Mouse (Mus musculus) midbrain, embryonic 13.5 days (tissue): Measurements from ENCODE around the gene Casc3. TPM values are rescaled to one million over a fixed set of nuclear protein-coding genes. Genes with fewer than 3 reads are reported as not detected.

Source experiments
- ATAC-seq: fragments of 200-750 bp; cut with Nextera tagmentation; 2 replicates; pipeline ENCODE4 v1.8.0; 2017; ENCODE audit warnings: mild to moderate bottlenecking, moderate TSS enrichment, moderate library complexity
- H3K27ac ChIP-seq: fragments of 300-500 bp; sonication (generic); 2 replicates; pipeline ENCODE4 v1.5.1; 2015; ENCODE audit warnings: inconsistent platforms, mild to moderate bottlenecking, moderate library complexity
- H3K27me3 ChIP-seq: fragments of 300-500 bp; sonication (generic); 2 replicates; pipeline ENCODE4 v1.6.1; 2015; ENCODE audit warnings: mild to moderate bottlenecking, inconsistent platforms
- H3K36me3 ChIP-seq: fragments of 300-500 bp; sonication (generic); 2 replicates; pipeline ENCODE4 v1.6.1; 2015; ENCODE audit warnings: mild to moderate bottlenecking, inconsistent platforms
- H3K4me1 ChIP-seq: fragments of 300-500 bp; sonication (generic); replicated peaks from 2 replicates; pipeline ENCODE4 v1.6.1; 2015; ENCODE audit warnings: inconsistent platforms
- H3K4me2 ChIP-seq: fragments of 300-500 bp; sonication (generic); replicated peaks from 2 replicates; pipeline ENCODE4 v1.6.1; 2015; ENCODE audit warnings: moderate library complexity, mild to moderate bottlenecking, inconsistent platforms
- H3K4me3 ChIP-seq: fragments of 300-500 bp; sonication (generic); replicated peaks from 2 replicates; pipeline ENCODE4 v1.5.1; 2015; ENCODE audit warnings: mild to moderate bottlenecking, inconsistent platforms
- H3K9ac ChIP-seq: fragments of 300-500 bp; sonication (generic); replicated peaks from 2 replicates; pipeline ENCODE4 v1.6.1; 2015; ENCODE audit warnings: mild to moderate bottlenecking, inconsistent platforms
- H3K9me3 ChIP-seq: fragments of 300-500 bp; sonication (generic); 2 replicates; pipeline ENCODE4 v1.6.1; 2016; ENCODE audit warnings: mild to moderate bottlenecking, inconsistent platforms
- WGBS: fragments of 180-500 bp; shearing (Covaris S2); methylation state at CpG from one replicate; pipeline ENCODE4 v1.1.7; 2015; 5-methylcytosine and 5-hydroxymethylcytosine counted together
- polyA plus RNA-seq: library from polyadenylated mRNA; unstranded; fragments of >200 nt; fragmentation: Nextera tagmentation; extraction: Ambion mirVana; gene quantifications from 2 replicates; pipeline ENCODE4 v1.2.1, GENCODE M21; 2015

Casc3 gene
- polyA plus RNA-seq, 1 experiment from 2014 or later = 57.6 TPM

DNA sequence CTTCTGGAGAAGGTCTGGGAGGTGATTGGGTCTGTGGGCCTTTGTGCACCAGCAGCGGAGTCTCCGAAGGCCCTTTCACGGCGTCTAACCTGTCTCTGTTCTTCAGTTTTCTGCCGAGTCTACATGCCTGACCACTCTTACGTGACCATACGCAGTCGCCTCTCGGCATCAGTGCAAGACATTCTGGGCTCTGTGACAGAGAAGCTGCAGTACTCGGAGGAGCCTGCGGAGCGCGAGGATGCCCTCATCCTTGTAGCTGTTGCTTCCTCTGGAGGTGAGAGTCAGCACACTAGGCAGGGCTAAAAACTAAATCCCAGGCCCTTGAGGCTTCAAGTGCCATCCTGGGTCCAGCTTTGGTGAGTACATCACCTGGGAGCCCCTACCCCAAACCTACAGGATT, 41.3 kb downstream of the Casc3 start:
- no peak overlapping the region for H3K4me2 ChIP-seq
- 0 out of 2 replicates have a peak, but pooled peaks cover 9% of the 10 kb centered on the region for H3K27me3 ChIP-seq
- no peak overlapping the region for H3K4me3 ChIP-seq
- 0 out of 2 replicates have a peak, but pooled peaks cover 5% of the 10 kb centered on the region for H3K36me3 ChIP-seq
- no peak overlapping the region for H3K9ac ChIP-seq
- no peak for ATAC-seq
- H3K9me3 ChIP-seq = no peaks in the 10 kb centered on the region
- H3K27ac ChIP-seq = no peak overlapping the region
- WGBS = 53% methylated on average over 13 of the region's 13 CpGs
- peaks cover 21% of the 10 kb centered on the region for H3K4me1 ChIP-seq

DNA sequence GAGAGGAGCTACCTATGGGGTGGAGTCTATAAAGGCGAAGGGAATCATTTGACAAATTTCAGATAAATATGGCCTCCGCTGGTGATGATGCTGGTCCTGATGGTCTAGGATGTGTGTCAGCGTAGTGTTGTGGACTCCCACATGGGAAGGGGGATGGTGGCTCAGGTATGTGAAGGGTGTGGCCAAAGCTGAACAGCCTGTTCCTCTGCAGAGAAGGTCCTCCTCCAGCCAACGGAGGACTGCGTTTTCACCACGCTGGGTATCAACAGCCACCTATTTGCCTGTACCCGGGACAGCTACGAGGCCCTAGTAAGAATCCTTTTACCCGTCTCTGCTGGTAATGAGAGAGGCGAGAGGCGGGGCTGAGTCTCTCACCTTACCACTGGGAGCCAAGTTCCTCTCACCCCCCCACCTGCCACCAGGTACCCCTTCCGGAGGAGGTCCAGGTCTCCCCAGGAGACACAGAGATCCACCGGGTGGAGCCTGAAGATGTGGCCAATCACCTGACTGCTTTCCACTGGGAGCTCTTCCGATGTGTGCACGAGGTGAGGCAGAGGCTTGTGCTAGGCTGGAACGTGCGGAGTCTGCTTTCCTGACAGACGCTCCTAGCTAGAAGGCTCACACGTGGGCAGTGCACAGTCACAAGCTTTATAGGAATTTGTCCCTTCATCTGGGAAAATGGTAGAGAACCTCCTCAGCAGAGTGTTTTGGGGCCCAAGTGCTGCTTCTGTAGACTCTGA, 42.3 kb downstream of the Casc3 start:
- no peak for ATAC-seq
- H3K4me3 ChIP-seq = no peak overlapping the region
- no peak overlapping the region for H3K4me2 ChIP-seq
- WGBS = 75% methylated on average over 19 of the region's 19 CpGs
- H3K9me3 ChIP-seq = no peaks in the 10 kb centered on the region
- no peak overlapping the region for H3K9ac ChIP-seq
- 0 out of 2 replicates have a peak, but pooled peaks cover 9% of the 10 kb centered on the region for H3K27me3 ChIP-seq
- peaks cover 21% of the 10 kb centered on the region for H3K4me1 ChIP-seq
- no peak overlapping the region for H3K27ac ChIP-seq
- H3K36me3 ChIP-seq = 0 out of 2 replicates have a peak, but pooled peaks cover 6% of the 10 kb centered on the region

DNA sequence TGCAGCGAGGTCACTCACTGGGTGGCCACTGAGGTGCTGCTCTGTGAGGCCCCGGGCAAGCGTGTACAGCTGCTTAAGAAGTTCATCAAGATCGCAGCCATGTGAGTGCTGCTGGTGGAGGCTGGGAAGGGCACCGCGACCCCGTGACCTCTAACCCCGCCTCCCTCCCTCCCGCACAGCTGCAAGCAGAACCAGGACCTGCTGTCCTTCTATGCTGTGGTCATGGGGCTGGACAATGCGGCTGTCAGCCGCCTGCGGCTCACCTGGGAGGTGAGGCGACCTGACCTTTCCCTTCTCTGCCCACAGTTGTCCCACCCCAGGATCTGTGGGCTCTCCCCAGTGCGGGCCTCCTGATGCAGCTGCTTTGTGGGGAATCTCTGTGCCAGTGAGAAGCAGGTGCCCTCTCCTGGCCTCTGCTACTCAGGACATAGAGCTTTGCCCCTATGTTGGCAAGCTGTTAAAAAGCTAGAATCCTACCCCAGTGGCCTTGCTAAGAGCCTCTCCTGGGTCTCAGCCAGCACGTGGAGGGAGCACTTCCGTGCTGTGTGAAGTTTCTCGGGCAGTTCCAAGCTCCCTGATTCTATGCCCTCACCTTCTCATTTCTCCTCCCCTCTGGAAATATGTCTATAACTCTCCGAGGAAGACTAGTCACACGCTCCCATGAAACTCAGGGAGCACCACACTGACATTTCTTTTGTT, 44.6 kb downstream of the Casc3 start:
- Histone ChIP-seq H3K4me1 (peaks cover 21% of the 10 kb centered on the region), H3K4me3 (no peak overlapping the region), H3K36me3 (0 out of 2 replicates have a peak, but pooled peaks cover 6% of the 10 kb centered on the region), H3K9ac (0 out of 2 replicates have a peak overlapping the region, but pooled peaks have one; percentile 32), H3K4me2 (peak overlapping the region; percentile 37; the same call in 1 of the 2 replicates), H3K9me3 (no peaks in the 10 kb centered on the region), H3K27ac (no peak overlapping the region), H3K27me3 (0 out of 2 replicates have a peak, but pooled peaks cover 6% of the 10 kb centered on the region)
- peak; percentile 41; the same call in 1 of the 2 replicates for ATAC-seq
- 10% methylated on average over 19 of the region's 19 CpGs for WGBS

DNA sequence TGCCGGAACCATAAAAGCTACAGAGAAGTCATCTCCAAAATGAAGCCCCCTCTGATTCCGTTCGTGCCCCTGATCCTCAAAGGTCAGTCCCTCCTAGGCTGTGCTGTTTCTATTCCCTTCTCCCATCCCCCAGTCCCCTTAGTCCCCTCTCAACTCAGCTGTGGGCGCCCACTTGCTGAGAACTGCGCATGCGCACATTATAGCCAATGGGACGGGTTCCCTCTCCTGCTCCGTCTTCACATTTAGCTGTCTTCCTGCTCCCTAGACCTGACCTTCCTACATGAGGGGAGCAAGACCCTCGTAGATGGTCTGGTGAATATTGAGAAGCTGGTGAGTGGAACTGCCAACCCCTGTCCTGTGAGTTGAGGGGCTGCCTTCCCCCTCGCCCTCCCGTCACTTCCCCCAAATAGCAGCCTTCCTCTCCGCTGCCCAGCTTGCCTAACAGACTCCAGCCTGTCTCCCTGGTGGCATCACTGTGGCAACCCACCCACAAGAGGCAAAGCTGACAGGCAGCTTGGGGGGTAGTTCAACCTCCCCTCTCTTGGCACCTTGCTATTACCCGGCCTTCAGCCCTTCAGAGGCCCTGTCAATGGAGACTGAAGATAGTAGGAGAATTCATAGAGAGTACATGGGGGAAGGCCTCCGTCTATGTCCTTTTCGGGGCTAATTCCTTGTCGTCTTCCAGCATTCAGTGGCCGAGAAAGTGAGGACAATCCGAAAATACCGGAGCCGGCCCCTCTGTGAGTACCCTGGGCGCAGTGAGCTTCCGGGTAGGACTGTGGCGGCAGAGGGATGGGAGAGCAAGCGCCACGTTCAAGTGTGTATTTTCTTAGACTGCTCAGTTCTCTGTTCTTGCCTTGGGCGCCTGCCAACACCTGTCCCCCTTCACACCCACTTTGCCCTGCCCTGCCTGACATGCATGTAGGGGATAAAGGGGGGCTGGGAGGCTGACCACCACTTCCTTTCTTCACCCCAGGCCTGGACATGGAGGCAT, 45.7 kb downstream of the Casc3 start:
- H3K4me3 ChIP-seq = peak overlapping the region; percentile 14; the same call in 1 of the 2 replicates
- H3K27me3 ChIP-seq = 0 out of 2 replicates have a peak, but pooled peaks cover 6% of the 10 kb centered on the region
- H3K4me2 ChIP-seq = peak overlapping the region; percentile 37
- peak; percentile 74 for ATAC-seq
- H3K9ac ChIP-seq = peak overlapping the region; percentile 54
- WGBS = 65% methylated on average over 26 of the region's 26 CpGs
- 0 out of 2 replicates have a peak, but pooled peaks cover 6% of the 10 kb centered on the region for H3K36me3 ChIP-seq
- peaks cover 21% of the 10 kb centered on the region for H3K4me1 ChIP-seq
- no peak overlapping the region for H3K27ac ChIP-seq
- H3K9me3 ChIP-seq = no peaks in the 10 kb centered on the region

DNA sequence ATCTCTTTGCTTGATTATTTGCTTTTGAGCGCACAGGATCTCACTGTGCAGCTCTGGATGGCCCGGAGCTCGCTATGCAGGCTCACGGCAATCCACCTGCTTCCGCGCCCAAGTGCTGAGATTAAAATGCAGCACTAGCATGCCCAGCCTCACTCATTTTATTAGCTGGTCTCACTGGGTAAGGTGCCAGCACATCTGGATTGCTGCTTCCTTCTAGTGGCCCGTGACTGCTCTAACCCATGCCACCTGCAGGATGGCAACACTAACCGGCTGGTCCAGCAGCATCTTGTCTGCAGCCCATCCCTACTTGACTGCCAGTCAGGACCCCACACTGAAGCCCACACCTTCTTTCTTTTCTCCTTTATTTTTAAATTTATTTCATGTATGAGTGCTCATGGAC, 49.4 kb downstream of the Casc3 start:
- H3K36me3 ChIP-seq = 0 out of 2 replicates have a peak, but pooled peaks cover 2% of the 10 kb centered on the region
- no peak overlapping the region for H3K4me3 ChIP-seq
- WGBS = 95% methylated on average over 8 of the region's 8 CpGs
- peaks cover 19% of the 10 kb centered on the region for H3K4me1 ChIP-seq
- no peak for ATAC-seq
- no peaks in the 10 kb centered on the region for H3K9me3 ChIP-seq
- 0 out of 2 replicates have a peak, but pooled peaks cover 2% of the 10 kb centered on the region for H3K27me3 ChIP-seq
- H3K9ac ChIP-seq = no peak overlapping the region
- H3K27ac ChIP-seq = no peak overlapping the region
- H3K4me2 ChIP-seq = no peak overlapping the region

DNA sequence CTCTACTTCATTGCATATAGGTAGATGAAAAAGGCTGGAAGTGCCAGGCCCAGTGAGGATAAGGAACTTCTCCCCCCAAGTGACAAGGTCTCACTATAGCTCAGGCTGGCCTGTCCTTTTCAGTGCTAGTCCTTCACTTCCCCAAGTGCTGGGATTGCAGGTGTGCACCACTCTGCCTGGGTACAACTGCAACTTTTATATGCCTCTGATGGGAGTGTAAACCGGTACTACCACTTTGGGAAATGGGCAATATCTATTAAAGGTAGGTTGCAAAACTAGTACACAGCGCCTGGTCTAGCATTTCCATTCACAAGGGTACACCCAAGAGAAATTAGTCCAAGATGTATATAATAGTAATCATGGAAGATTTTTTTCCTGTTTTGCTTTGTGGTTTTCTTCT, 50.0 kb downstream of the Casc3 start:
- 90% methylated on average over 2 of the region's 2 CpGs for WGBS
- no peak for ATAC-seq

DNA sequence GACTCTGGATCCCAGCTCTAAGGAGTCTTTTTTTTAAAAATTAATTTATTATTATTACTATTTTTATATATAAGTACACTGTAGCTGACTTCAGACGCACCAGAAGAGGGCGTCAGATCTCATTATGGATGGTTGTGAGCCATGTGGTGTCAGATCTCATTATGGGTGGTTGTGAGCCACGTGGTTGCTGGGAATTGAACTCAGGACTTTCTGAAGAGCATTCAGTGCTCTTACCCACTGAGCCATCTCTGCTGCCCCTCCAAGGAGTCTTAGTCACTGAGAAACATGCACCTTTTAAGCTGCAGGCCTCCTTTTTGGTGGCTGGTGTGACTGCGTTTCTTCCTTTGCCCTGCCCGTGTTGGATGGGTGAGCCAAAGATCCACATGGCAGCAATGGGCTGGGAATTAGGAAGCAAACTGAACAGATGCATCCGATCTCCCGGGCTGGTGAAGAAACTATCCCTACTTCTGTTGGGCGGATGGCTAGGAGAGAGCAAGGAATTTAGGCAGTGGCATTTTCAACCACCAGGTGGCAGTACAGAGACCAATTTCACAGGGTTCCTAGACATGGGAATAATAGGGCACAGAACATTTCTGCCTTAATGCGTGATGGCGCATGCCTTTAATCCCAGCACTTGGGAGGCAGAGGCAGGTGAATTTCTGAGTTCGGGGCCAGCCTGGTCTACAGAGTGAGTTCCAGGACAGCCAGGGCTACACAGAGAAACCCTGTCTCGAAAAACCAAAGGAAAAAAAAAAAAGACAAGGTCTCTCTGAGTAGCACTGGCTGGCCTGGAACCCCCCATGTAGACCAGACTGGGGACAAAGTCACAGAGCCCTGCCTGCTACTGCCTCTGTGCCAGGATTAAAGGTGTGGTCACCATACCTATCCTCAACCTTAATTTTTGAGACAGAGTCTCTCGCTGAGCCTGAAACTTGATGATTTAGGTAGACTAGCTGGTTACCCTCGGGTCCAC, 54.3 kb downstream of the Casc3 start:
- Histone ChIP-seq H3K4me3 (no peak overlapping the region), H3K4me2 (no peak overlapping the region), H3K9me3 (no peaks in the 10 kb centered on the region), H3K9ac (no peak overlapping the region), H3K27me3 (no peaks in the 10 kb centered on the region), H3K4me1 (peaks cover 6% of the 10 kb centered on the region), H3K27ac (no peak overlapping the region), H3K36me3 (no peaks in the 10 kb centered on the region)
- WGBS = 38% methylated on average over 14 of the region's 14 CpGs
- ATAC-seq = 0 out of 2 replicates have a peak, but pooled peaks have one; percentile 13

More for the DNA sequence above, 50.0 kb downstream of the Casc3 start:
- no peaks in the 10 kb centered on the region for H3K9me3 ChIP-seq
- H3K4me1 ChIP-seq = peaks cover 13% of the 10 kb centered on the region
- H3K9ac ChIP-seq = no peak overlapping the region
- 0 out of 2 replicates have a peak, but pooled peaks cover 2% of the 10 kb centered on the region for H3K36me3 ChIP-seq
- H3K27ac ChIP-seq = no peak overlapping the region
- no peak overlapping the region for H3K4me2 ChIP-seq
- H3K4me3 ChIP-seq = no peak overlapping the region
- H3K27me3 ChIP-seq = no peaks in the 10 kb centered on the region

DNA sequence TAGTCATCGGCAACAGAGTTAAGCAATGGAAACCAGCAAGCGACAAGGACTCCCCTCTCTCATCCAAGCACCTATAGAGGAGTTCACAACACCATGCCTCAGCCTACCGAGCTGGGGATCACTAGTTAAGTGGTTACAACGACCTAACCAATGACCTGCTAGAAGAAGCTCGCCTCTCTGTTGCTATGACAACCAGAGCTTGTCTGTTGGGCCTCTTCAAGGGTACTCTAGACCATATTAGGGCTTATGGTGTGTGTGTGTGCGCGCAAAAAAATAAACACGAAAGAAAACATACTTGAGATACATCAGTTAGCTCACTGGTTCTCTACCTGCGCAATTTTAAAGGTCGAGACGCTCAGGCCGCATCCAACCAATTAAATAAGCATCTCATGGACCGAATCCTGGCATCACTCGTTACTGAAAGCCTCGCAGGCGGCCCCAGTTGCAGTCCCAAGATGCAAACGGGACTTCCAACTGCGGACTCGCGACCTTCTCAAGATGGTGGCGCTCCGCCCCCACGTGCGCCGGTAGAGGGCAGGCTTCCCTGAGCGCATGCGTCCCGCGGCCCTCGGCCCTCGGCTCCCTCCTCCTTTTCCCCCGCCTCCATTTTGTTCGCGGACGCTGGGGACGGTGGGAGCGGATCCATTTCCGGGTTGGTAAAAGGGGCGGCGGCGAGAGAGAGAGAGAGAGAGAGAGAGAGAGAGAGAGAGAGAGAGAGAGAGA, 58.5 kb downstream of the Casc3 start, which contains the start of gene Wipf2:
Gene Wipf2 (plus strand): TSS at position 611 of the 723 bp plus-strand sequence.
- H3K36me3 ChIP-seq = peaks cover 11% of the 10 kb centered on the region
- peak within 1 kb of the TSS; percentile 74 for H3K9ac ChIP-seq
- H3K9me3 ChIP-seq = no peaks in the 10 kb centered on the region
- peak; percentile 89 for ATAC-seq
- peak within 1 kb of the TSS; percentile 93 for H3K27ac ChIP-seq
- H3K4me1 ChIP-seq = peaks cover 22% of the 10 kb centered on the region
- H3K4me2 ChIP-seq = peak within 1 kb of the TSS; percentile 72
- no peaks in the 10 kb centered on the region for H3K27me3 ChIP-seq
- WGBS = 6% methylated on average over 40 of the region's 41 CpGs
- peak within 1 kb of the TSS; percentile 58 for H3K4me3 ChIP-seq

DNA sequence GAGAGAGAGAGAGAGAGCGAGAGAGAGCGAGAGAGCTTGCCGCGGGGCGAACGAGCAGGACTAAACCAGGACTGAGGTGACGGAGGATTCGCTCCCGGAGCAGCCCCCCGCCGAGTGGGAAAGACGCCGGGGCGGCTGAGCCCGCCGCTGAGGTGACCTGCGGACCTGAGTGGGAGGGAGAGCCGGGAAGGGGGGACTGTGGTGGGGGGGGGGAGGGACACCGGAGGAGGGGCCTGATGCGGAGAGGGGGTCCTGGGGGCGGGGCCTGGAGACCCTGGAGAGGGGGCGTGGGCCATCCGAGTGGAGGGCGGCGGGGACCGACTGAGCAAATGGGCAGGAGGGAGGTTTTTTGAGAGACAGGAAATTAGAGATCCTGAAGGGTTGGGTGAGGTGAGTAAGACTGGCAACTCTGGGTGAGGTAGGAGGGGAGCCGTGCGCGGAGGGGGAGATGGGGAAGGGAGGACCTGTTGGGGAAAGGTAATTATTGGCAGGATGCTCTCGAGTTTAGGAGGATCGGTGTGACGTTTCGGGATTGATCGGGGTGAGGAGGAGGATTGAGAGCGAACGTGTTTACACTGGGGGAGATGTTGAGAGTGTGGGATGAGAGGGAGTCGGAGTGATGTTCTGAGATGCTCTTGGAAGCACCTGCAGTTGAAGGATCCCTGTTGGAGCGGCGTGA, 59.2 kb downstream of the Casc3 start:
- Histone ChIP-seq H3K36me3 (peaks cover 16% of the 10 kb centered on the region), H3K4me2 (peak overlapping the region; percentile 72), H3K27me3 (no peaks in the 10 kb centered on the region), H3K27ac (peak overlapping the region; percentile 93), H3K9me3 (no peaks in the 10 kb centered on the region), H3K9ac (peak overlapping the region; percentile 74), H3K4me1 (peaks cover 22% of the 10 kb centered on the region), H3K4me3 (peak overlapping the region; percentile 58)
- ATAC-seq = peak; percentile 81
- 1% methylated on average over 38 of the region's 39 CpGs for WGBS
